Mouse (Mus musculus) cerebellum, adult 2 months (tissue): ENCODE data around the gene Spop. TPM values are rescaled to one million over a fixed set of nuclear protein-coding genes. Genes with fewer than 3 reads are reported as not detected.

Experiments
- DNase-seq, 2 experiments: peaks; one replicate each; pipeline ENCODE4 v3.0.0; 2021
- H3K27ac ChIP-seq: fragments of 200-500 bp; 2 replicates; pipeline ENCODE4 v1.5.1; 2012; ENCODE audit warnings: low read length, control low read depth, inconsistent platforms; ENCODE audit not compliant: insufficient read depth
- H3K27me3 ChIP-seq: fragments of 200-500 bp; 2 replicates; pipeline ENCODE4 v1.6.1; 2012; ENCODE audit warnings: inconsistent platforms, mild to moderate bottlenecking, low read length, moderate library complexity; ENCODE audit not compliant: control insufficient read depth, insufficient read depth
- H3K4me1 ChIP-seq: fragments of 200-500 bp; 2 replicates; pipeline ENCODE4 v1.6.1; 2011; ENCODE audit warnings: low read length; ENCODE audit not compliant: control insufficient read depth, insufficient read depth
- H3K4me3 ChIP-seq: fragments of 200-500 bp; replicated peaks from 2 replicates; pipeline ENCODE3; 2011; ENCODE audit warnings: mild to moderate bottlenecking, low read depth, low read length, control low read depth; ENCODE audit not compliant: insufficient read depth
- CTCF ChIP-seq: fragments of 200-500 bp; IDR thresholded peaks from 2 replicates; pipeline ENCODE4 v1.5.1; 2011; ENCODE audit warnings: low read depth, mild to moderate bottlenecking, control low read depth, low read length, moderate library complexity, borderline replicate concordance; ENCODE audit not compliant: insufficient read depth
- POLR2A ChIP-seq: fragments of 200-500 bp; IDR thresholded peaks from 2 replicates; pipeline ENCODE4 v1.6.1; 2011; ENCODE audit warnings: low read length, control low read depth, borderline replicate concordance; ENCODE audit not compliant: insufficient read depth
- WGBS: fragments of 180-500 bp; shearing (Covaris S2); methylation state at CpG from one replicate; pipeline ENCODE4 v1.1.7; 2018; 5-methylcytosine and 5-hydroxymethylcytosine counted together
- polyA plus RNA-seq: library from polyadenylated mRNA; depleted of rRNA; stranded (reverse); fragments of >200 nt; gene quantifications from 2 replicates; pipeline ENCODE4 v1.2.3, GENCODE M21; 2012

The Spop gene
- polyA plus RNA-seq, 1 experiment = 149 TPM

DNA sequence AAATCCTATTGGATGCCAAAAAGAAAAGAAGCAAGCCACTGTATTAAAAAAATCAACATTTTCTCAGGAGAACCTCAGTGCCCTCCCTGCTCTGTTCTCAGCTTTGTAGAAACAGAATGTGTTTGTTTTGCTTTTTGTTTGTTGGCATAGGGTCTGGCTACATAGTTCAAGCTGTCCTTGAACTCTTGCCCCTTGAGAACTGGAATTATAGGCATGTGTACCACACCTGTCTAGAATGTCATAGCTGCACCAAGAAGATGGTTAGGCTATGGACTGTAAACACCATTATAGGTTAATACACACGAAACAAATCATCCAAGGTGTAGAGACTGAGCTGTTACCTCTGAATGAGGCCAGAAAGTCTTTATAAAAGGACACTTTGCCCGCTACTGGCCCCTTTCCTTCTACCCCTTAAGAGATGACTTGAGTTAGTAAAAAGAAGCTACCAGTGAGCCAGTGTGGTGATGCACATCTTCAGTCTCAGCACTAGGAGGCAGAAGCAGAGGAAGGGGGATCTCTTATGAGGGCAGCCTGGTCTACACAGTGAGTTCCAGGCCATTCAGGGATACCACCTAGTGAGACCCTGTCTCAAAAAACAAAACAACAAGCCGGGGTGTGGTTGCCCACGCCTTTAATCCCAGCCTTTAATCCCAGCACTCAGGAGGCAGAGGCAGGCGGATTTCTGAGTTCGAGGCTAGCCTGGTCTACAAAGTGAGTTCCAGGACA lies 32.9 kb downstream of the Spop start:
- WGBS = 96% methylated on average over 6 of the region's 6 CpGs
- Histone ChIP-seq H3K27ac (no peak overlapping the region), H3K4me3 (no peak overlapping the region), H3K27me3 (no peaks in the 10 kb centered on the region), H3K4me1 (peaks cover 10% of the 10 kb centered on the region)
- TF ChIP-seq CTCF = no peak
- TF ChIP-seq POLR2A = no peak
- no peak for DNase-seq

DNA sequence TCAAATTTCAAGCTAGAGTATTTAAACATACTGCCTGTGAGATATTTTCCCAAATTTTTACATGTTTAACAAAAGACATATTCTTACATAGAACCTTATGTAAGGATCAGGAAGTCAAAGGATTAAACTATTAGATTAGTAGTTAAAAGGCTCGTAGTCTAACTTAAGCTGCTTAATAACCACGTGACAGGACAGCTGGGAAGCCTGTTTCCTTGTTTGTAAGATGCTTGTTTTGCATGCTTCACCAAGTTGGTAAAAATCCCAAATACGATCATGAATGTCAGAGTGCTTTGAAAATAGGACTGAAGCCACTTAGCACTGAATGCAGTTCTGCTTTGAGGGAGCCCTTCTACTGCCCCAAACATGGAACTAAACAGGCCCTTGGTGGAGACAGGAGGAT lies 34.5 kb downstream of the Spop start:
- Histone ChIP-seq H3K27me3 (no peaks in the 10 kb centered on the region), H3K4me3 (no peak overlapping the region), H3K27ac (no peak overlapping the region), H3K4me1 (peaks cover 10% of the 10 kb centered on the region)
- peak in 1 of 2 experiments; percentile 17 for DNase-seq
- 8% methylated on average over 3 of the region's 3 CpGs for whole genome bisulfite sequencing
- TF ChIP-seq CTCF = no peak
- TF ChIP-seq POLR2A = no peak

DNA sequence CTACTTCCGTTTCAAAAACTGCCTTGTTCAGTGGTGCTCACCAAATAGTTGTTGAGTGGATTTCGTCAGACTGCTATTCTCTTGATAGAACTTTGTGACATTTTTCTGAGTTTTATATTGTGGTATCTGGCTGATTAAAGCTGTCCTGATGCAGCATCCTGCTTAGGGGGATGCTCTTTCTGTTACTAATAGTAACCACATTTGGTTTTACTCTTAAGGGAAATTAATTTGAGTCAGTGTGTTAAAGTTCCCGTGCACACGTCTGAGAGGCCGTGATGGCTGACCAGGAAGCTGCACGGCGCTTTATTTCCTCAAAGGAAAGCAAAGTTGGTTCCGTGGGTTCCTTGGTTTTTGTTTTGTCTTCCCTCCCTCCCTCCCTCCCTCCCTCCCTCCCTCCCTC lies 41.5 kb downstream of the Spop start:
- WGBS = 63% methylated on average over 8 of the region's 8 CpGs
- Histone ChIP-seq H3K27me3 (no peaks in the 10 kb centered on the region), H3K4me1 (no peaks in the 10 kb centered on the region; the same call in 1 of the 2 replicates), H3K27ac (no peak overlapping the region), H3K4me3 (no peak overlapping the region)
- TF ChIP-seq CTCF (no peak), POLR2A (no peak)
- no peak for DNase-seq

DNA sequence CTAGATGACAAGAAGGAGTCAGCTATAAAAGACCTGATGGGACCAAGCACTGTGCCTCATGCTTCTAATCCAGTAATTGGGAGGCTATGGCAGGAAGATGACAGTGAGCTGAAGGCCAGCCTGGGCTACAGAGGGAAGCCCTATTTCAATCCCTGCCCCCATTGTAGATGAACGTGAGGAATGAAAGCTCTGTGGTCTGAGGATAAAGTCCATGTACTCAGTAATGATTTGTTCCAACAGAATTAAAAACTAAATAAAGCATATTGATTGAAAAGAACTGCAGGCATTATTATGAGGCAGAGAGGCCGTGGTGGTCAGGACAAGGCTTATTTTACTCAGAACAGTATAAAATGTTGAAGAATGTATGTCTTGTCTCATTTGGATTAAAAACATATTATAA lies 47.0 kb downstream of the Spop start:
- no peak overlapping the region for H3K27ac ChIP-seq
- no peak overlapping the region for H3K4me3 ChIP-seq
- DNase-seq = no peak
- peaks cover 6% of the 10 kb centered on the region; the same call in 1 of the 2 replicates for H3K4me1 ChIP-seq
- TF ChIP-seq CTCF = no peak
- TF ChIP-seq POLR2A = no peak
- H3K27me3 ChIP-seq = no peaks in the 10 kb centered on the region
- WGBS = 77% methylated on average over 2 of the region's 2 CpGs

DNA sequence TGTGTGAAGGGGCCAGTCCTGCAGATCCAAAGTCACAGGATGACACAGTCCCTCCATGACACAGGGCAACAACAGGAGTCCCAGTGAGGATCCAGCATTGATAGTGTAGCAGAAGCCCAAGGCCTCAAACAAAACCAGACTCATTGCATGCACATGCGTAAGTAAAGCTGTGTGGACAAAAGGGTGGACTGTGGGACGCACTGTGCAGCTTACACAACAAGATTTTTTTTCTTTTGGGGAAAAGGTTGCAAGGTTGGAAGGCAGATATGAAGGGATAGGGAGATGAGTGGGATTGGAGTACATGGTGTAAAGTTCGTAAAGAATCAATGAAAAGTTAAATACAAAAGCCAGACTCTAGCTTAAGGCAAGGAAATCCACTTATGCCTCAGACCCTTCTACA lies 48.3 kb downstream of the Spop start:
- 95% methylated on average over 3 of the region's 3 CpGs for WGBS
- Histone ChIP-seq H3K27ac (no peak overlapping the region), H3K4me3 (no peak overlapping the region), H3K4me1 (peaks cover 6% of the 10 kb centered on the region; the same call in 1 of the 2 replicates), H3K27me3 (no peaks in the 10 kb centered on the region)
- TF ChIP-seq CTCF (no peak), POLR2A (no peak)
- no peak for DNase-seq

DNA sequence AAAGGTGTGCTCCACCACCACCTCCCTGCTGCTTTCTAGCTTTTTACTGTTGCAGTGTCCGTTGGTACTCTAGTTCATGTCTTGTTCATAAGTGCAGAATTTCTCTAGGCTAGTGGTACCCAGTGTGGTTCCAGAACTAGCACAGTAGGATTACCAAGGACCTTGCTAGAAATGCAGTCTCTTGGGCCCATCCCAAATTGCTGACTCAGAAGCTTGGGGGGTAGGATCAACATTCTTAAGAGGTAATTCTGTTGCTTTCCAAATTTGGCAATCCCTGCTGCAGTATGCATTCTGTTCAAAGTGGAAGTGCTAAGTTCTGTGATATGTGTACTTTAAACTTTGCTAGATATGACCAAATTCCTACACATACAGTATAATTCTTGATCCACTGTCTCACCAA lies 53.9 kb downstream of the Spop start:
- WGBS = 49% methylated on average over 1 of the region's 1 CpGs
- H3K4me1 ChIP-seq = peaks cover 7% of the 10 kb centered on the region; the same call in 1 of the 2 replicates
- peak in 1 of 2 experiments; percentile 32 for DNase-seq
- TF ChIP-seq CTCF (no peak), POLR2A (no peak)
- no peaks in the 10 kb centered on the region for H3K27me3 ChIP-seq
- H3K4me3 ChIP-seq = no peak overlapping the region
- no peak overlapping the region for H3K27ac ChIP-seq

DNA sequence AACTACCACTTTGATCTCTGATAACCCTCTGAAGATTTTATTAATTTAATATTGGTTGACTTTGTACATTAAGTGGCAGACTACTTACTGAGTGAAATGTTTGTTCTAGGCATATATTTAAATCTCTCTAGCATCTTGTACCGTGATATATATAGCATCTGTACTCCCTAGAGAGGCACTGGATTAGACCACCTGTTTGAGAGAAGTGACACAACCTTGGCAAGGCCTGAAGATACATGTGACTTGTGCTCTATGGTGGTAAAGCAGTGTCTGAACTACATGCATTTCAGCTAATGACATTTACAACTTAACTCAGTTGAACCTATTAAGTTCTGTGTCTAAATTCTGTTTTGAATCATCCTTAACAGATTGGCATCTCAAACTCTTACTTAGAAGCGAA lies 59.1 kb downstream of the Spop start:
- TF ChIP-seq POLR2A = no peak
- no peak for TF ChIP-seq CTCF
- no peak for DNase-seq
- Histone ChIP-seq H3K27ac (no peak overlapping the region), H3K4me1 (peaks cover 11% of the 10 kb centered on the region), H3K27me3 (no peaks in the 10 kb centered on the region), H3K4me3 (no peak overlapping the region)
- WGBS = 52% methylated on average over 2 of the region's 2 CpGs

DNA sequence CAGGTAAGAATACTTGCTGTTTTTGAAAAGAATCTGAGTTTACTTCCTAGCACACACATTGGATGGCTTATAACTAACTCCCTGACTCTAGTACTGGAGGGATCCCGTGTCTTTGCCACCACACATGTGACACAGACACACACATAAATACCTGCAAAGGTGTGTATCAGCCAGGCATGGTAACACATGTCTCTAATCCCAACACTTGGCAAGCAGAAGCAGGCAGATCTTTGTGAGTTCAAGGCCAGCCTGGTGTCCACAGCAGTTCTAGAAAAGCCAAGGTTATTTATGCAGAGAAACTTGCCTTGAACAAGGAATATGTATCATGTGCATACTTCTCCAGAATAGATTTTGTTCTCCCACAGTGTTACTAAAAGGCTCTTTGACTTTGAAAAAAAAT lies 59.6 kb downstream of the Spop start:
- H3K27ac ChIP-seq = no peak overlapping the region
- H3K4me1 ChIP-seq = peaks cover 11% of the 10 kb centered on the region
- no peak overlapping the region for H3K4me3 ChIP-seq
- WGBS = 89% methylated on average over 1 of the region's 1 CpGs
- DNase-seq = no peak
- TF ChIP-seq POLR2A = no peak
- TF ChIP-seq CTCF = no peak
- H3K27me3 ChIP-seq = no peaks in the 10 kb centered on the region
